Mouse (Mus musculus) inflammation-experienced regulatory T-cells, adult 16 weeks (primary cell): ENCODE data around the gene Zfp12. TPM values are rescaled to one million over a fixed set of nuclear protein-coding genes. Genes with fewer than 3 reads are reported as not detected.

Source experiments
- polyA plus RNA-seq: library from polyadenylated mRNA; unstranded; fragments of 100-300 nt; shearing (Covaris generic); gene quantifications from one replicate; pipeline ENCODE4 v1.2.1, GENCODE M21; 2017

Zfp12 gene
- 13.1 TPM for polyA plus RNA-seq

DNA sequence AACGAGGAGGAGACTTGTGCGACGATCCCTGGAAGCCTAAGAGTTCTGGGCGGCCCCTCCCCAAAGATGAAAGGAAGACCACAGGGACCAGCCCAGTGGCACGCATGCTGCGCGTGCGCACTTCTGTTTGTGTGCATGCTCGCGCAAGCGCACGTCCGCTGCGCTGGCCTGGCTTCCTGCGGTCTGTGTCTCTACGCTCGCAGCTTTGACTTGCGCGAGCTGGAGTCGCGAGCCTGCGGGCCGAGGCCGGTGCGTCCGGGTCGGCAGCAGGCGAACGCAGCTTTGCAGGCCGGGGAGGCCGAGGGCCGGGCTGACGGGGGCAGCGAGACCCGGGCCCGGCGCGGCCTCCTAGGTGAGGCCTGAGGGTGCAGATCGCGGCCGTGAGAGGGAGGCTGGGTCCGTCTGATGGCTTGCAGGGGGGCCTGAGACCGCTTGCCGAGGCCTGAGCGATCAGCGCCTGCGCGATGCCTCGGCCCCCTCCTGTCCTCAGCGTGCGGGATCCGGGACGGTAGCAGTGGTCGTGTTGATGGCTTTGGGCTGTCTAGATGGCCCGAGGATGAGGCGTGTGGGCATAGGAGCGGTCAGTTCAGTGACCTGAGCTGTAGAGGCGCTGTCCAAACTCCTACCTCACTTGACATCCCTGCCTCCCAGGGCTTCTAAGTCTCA, at the start of gene Zfp12:
Zfp12 (plus strand) TSS at position 136 of the 666 bp plus-strand sequence.

DNA sequence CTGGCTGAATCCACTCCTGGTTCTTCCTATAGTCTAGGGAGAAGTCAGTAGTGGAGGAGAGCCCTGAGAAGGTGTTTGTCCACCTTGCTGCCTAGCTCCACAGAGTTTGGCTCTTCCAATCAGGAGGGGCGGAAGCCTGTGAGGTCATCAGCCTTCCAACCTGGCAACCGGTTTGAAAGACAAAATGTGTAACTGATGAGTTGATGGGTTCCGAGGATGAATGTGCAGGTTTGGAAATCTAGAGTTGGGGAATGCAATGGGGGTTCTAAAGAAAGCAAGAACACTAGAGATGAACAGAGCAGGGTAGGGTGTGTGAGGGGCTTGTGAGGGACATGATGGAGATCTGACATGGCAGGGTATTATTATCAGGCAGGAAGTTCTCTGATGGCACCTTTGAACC, 8.2 kb upstream of the Zfp12 start, which contains the start of gene Spdye4a:
Spdye4a (minus strand) TSS at position 101 of the 400 bp plus-strand sequence.

DNA sequence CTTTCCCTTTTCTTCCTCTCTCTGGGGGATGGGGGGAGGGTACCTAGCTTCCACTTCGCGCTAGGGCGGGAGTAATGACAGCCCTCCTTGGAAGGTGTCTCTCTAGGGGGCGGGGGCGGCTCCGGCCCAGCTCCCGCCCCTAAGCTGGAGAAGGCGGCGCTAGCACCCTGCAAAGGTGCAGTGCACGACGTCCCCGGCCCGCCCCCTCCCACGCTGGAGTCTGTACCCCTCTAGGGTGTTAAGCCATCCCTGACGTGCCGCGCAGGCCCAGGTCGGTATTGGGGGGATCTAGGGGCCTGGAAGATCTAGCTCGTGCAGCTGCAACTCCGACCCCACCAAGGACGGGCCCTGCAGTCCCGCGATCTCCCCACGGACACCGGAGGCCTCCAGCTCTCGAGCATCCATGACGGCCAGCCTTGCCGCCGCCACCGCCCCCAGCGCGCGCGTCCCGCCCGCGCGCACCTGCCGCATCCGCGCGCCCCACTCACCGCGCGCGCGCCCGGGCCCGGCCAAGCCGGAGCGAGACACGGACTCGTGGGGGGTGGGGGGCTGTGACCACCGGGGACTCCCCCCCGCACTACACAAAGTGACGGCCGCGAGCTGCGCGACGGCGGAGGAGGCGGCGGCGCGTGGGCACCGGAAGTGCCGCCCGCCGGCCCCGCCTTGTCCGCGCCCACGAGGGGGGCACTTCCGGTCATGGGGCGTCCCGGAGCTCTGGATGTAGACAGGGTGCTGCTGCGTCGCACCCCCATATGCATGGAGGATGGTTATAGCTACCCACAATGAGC, 34.6 kb downstream of the Zfp12 start, which contains the start of gene Zfp316:
Zfp316 (minus strand) TSS at position 660 of the 788 bp plus-strand sequence.

DNA sequence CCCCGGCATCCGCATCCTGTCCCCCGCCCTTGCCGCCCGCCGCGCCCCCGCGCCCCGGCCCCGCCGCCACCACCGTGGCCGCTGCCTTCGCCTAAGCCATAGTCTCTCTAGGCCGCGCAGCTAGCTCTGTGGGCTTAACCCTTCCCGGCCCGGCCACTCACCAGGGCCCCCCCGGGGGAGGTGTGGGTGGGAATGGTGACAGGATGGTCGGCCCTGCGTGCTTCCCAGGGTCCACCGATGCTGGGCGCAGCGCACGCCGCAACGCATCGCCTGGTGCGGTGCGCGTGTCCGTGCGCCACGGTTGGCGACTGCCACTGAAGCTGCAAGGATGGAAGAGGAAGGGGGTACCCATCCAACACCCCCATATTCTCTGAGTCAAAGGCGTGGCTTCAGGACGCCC, 58.4 kb downstream of the Zfp12 start, which contains the start of gene Zfp853:
Zfp853 (minus strand) TSS at position 220 of the 400 bp plus-strand sequence.

Other genes with a start within 250 kb of the Zfp12 start
- 67.7 TPM for gene Rnf216, start 122.2 kb upstream of the Zfp12 start, polyA plus RNA-seq
- gene Olfr718-ps1, start 87.6 kb upstream of the Zfp12 start, polyA plus RNA-seq, result 0.10 TPM
- 16.3 TPM for gene Rbak, start 54.4 kb upstream of the Zfp12 start, polyA plus RNA-seq
- not detected for gene Spdye4b, start 54.1 kb upstream of the Zfp12 start, polyA plus RNA-seq
- not detected for gene Spdye4a, start 8.3 kb upstream of the Zfp12 start, polyA plus RNA-seq
- gene Zfp316, start 34.9 kb downstream of the Zfp12 start, polyA plus RNA-seq, result 0.13 TPM
- gene Zfp853, start 58.5 kb downstream of the Zfp12 start, polyA plus RNA-seq, result not detected
- 7.4 TPM for gene E130309D02Rik, start 80.2 kb downstream of the Zfp12 start, polyA plus RNA-seq
- gene Zdhhc4, start 94.1 kb downstream of the Zfp12 start, polyA plus RNA-seq, result 108 TPM
- gene Grid2ip, start 122.2 kb downstream of the Zfp12 start, polyA plus RNA-seq, result not detected
- 35.8 TPM for gene Kdelr2, start 168.7 kb downstream of the Zfp12 start, polyA plus RNA-seq
- gene Daglb, start 229.4 kb downstream of the Zfp12 start, polyA plus RNA-seq, result 19.8 TPM